Mouse (Mus musculus) bone marrow macrophage, adult 2 months (primary cell): ENCODE measurements around the gene Zfp74. TPM values are rescaled to one million over a fixed set of nuclear protein-coding genes. Genes with fewer than 3 reads are reported as not detected.

Experiments used
- H3K27ac ChIP-seq: 2 replicates; pipeline ENCODE4 v1.5.1; 2012; ENCODE audit warnings: low read depth, low read length; ENCODE audit not compliant: insufficient read depth
- H3K4me1 ChIP-seq: 2 replicates; pipeline ENCODE4 v1.6.1; 2012; ENCODE audit warnings: low read length; ENCODE audit not compliant: control insufficient read depth, insufficient read depth
- H3K4me3 ChIP-seq: 2 replicates; pipeline ENCODE4 v1.5.1; 2012; ENCODE audit warnings: mild to moderate bottlenecking, low read length, moderate library complexity; ENCODE audit not compliant: insufficient read depth
- CTCF ChIP-seq: IDR thresholded peaks from 2 replicates; pipeline ENCODE4 v1.5.1; 2012; ENCODE audit warnings: low read depth, mild to moderate bottlenecking, low read length, moderate library complexity
- POLR2A ChIP-seq: IDR thresholded peaks from 2 replicates; pipeline ENCODE4 v1.6.1; 2012; ENCODE audit warnings: mild to moderate bottlenecking, low read depth, low read length, borderline replicate concordance
- polyA plus RNA-seq: library from polyadenylated mRNA; stranded (reverse); fragments of >200 nt; gene quantifications from 2 replicates; pipeline ENCODE4 v1.2.4, GENCODE M21; 2012; ENCODE audit not compliant: missing spikeins, insufficient read depth, insufficient read length

Zfp74 gene
- polyA plus RNA-seq, 1 experiment, result 7.2 TPM

- Histone ChIP-seq H3K4me3 (no peak overlapping the region), H3K4me1 (no peaks in the 10 kb centered on the region), H3K27ac (no peak overlapping the region)
- no peak for TF ChIP-seq POLR2A
- peak; percentile 43; the same call in 1 of the 2 replicates for TF ChIP-seq CTCF
Observed at GRCm38 (mm10) chr7:29954731-29955130, 842 bp upstream of the Zfp74 start.

- TF ChIP-seq CTCF, result no peak
- no peak for TF ChIP-seq POLR2A
- Histone ChIP-seq H3K4me1 (no peaks in the 10 kb centered on the region), H3K27ac (peak overlapping the region; percentile 73; the same call in 1 of the 2 replicates), H3K4me3 (peak overlapping the region; percentile 73)
Observed at GRCm38 (mm10) chr7:29953086-29953485, 803 bp downstream of the Zfp74 start.

GRCm38 (mm10) chr7:29944201-29944600 is 9.7 kb downstream of the Zfp74 start:
- no peak for TF ChIP-seq CTCF
- TF ChIP-seq POLR2A, result no peak
- H3K4me1 ChIP-seq, result no peaks in the 10 kb centered on the region
- H3K4me3 ChIP-seq, result no peak overlapping the region
- no peak overlapping the region for H3K27ac ChIP-seq

GRCm38 (mm10) chr7:29943720-29944119 is 10.2 kb downstream of the Zfp74 start:
- no peak for TF ChIP-seq CTCF
- H3K4me3 ChIP-seq, result no peak overlapping the region
- H3K4me1 ChIP-seq, result no peaks in the 10 kb centered on the region
- H3K27ac ChIP-seq, result no peak overlapping the region

GRCm38 (mm10) chr7:29942740-29943139 is 11.1 kb downstream of the Zfp74 start:
- no peaks in the 10 kb centered on the region for H3K4me1 ChIP-seq
- TF ChIP-seq POLR2A (no peak), CTCF (no peak)
- no peak overlapping the region for H3K27ac ChIP-seq
- no peak overlapping the region for H3K4me3 ChIP-seq

GRCm38 (mm10) chr7:29941027-29941426 is 12.9 kb downstream of the Zfp74 start:
- H3K4me3 ChIP-seq, result no peak overlapping the region
- no peak for TF ChIP-seq CTCF
- no peak for TF ChIP-seq POLR2A
- no peaks in the 10 kb centered on the region for H3K4me1 ChIP-seq
- no peak overlapping the region for H3K27ac ChIP-seq

- Histone ChIP-seq H3K4me3 (no peak overlapping the region), H3K27ac (no peak overlapping the region), H3K4me1 (no peaks in the 10 kb centered on the region)
- TF ChIP-seq CTCF (no peak), POLR2A (no peak)
Observed at GRCm38 (mm10) chr7:29938856-29939255, 15.0 kb downstream of the Zfp74 start.

GRCm38 (mm10) chr7:29922780-29923179 is 31.1 kb downstream of the Zfp74 start:
- Histone ChIP-seq H3K27ac (no peak overlapping the region), H3K4me3 (no peak overlapping the region), H3K4me1 (no peaks in the 10 kb centered on the region)
- no peak for TF ChIP-seq CTCF
- TF ChIP-seq POLR2A, result no peak

- no peaks in the 10 kb centered on the region for H3K4me1 ChIP-seq
Observed at GRCm38 (mm10) chr7:29921439-29922093, 32.3 kb downstream of the Zfp74 start.

GRCm38 (mm10) chr7:29918062-29918453 is 35.8 kb downstream of the Zfp74 start:
- no peaks in the 10 kb centered on the region for H3K4me1 ChIP-seq
- no peak overlapping the region for H3K27ac ChIP-seq
- no peak overlapping the region for H3K4me3 ChIP-seq
- TF ChIP-seq POLR2A (no peak), CTCF (no peak)

More at GRCm38 (mm10) chr7:29921439-29922093, 32.3 kb downstream of the Zfp74 start:
- Histone ChIP-seq H3K4me3 (no peak overlapping the region), H3K27ac (no peak overlapping the region)
- no peak for TF ChIP-seq CTCF
- TF ChIP-seq POLR2A, result no peak

- no peak overlapping the region for H3K27ac ChIP-seq
- H3K4me1 ChIP-seq, result no peaks in the 10 kb centered on the region
- TF ChIP-seq POLR2A, result no peak
- TF ChIP-seq CTCF, result no peak
- no peak overlapping the region for H3K4me3 ChIP-seq
Observed at GRCm38 (mm10) chr7:29917371-29918061, 36.4 kb downstream of the Zfp74 start.
